Mouse (Mus musculus): ENCODE results near the gene Ankrd63.

Ankrd63 gene

DNA sequence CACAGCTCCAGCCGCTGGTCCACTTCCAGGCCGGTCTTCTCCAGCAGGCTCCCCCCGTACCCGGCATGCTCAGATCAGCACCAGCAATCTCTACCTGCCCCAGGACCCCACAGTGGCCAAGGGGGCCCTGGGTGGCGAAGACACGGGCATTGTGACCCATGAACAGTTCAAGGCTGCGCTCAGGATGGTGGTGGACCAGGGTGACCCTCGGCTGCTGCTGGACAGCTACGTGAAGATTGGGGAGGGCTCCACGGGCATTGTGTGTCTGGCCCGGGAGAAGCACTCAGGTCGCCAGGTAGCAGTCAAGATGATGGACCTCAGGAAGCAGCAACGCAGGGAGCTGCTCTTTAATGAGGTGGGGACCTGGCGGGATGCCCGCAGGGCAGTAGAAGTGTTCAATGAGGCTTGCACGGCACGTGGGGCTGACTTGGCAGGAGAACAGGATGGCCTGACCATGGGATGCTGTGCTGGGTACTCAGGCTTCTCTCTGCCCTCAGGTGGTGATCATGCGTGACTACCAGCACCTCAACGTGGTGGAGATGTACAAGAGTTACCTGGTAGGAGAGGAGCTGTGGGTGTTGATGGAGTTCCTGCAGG is 10.3 kb downstream of the Ankrd63 start:
- no peak for DNase-seq (ENCODE audit: low read depth, low spot score)

DNA sequence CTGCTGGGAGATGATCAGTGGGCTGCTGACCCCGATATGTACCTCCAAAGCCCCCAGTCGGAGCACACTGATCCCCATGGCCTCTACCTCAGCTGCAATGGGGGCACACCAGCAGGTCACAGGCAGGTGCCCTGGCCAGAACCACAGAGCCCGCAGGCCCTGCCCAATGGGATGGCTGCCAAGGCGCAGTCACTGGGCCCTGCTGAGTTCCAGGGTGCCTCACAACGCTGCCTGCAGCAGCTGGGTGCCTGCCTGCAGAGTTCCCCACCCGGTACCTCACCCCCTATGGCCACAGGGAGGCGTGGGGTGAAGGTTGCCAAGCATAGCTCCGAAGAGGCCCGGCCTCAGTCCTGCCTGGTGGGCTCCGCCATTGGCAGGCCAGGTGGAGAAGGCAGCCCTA is 13.9 kb downstream of the Ankrd63 start:
- no peak for DNase-seq (ENCODE audit: low read depth, low spot score)

DNA sequence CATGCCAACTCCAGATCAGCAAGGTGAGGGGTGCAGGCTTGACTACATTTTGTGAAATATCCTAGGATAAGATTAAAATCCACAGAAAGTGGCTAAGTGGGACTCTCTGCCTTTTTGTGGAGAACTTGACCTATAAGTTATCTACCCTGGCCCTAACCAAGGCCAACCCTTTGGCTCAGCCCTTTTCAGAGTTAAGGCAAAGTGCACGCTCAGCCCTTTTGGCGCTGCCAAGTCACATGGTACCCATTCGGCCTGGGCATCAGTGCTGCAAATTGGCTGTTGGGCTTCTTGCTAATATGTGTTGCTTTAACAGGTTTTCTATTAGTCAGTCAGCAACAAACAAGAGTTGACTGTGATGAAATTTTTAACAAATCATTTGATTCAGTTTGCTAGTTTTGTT is 16.0 kb downstream of the Ankrd63 start:
- DNase-seq (ENCODE audit: low read depth, low spot score): no peak

DNA sequence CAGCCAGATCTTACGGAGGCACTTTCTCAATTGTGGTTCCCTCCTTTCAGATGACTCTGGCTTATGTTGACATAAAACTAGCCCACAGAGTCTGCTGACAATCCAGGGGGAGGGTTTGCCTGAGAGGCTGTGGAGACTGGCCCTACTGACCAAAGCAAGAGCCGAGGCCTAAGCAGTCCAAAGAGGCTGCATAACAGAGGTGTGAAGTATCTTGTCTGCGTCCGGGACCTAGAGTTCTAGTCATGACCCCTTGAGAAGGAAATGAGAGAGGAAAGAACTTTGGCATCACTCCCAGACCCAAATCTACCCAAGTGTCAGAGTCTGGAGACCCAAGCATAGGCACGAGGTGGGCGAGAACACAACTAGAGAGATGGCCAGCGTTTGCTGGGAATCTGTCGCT is 17.1 kb downstream of the Ankrd63 start:
- no peak for DNase-seq (ENCODE audit: low read depth, low spot score)

GRCm38 (mm10) chr2:118685088-118685487 is 18.7 kb downstream of the Ankrd63 start:
- no peak for DNase-seq (ENCODE audit: low read depth, low spot score)

- no peak for DNase-seq (ENCODE audit: low read depth, low spot score)
Observed at GRCm38 (mm10) chr2:118682544-118683260, 21.1 kb downstream of the Ankrd63 start.

DNA sequence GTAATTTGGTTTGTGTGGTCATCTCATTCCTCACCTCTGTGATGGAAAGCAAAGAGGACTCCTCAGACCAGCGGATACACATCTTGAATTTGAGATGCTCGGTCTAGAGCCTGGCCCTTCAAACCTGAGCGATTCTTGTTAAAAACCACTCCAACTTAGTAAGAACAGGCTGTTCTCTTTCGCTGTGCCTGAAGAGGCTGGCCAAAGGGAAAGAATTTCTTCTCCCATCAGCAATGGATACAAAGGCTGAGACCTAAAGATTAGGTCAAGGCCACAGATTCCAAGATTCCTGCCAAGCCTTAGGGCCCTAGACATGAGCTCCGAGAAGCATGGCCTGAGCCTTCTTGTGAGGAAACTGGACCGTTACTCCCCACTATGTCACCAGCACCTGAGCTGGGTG is 22.8 kb downstream of the Ankrd63 start:
- DNase-seq (ENCODE audit: low read depth, low spot score): no peak

GRCm38 (mm10) chr2:118679577-118679976 is 24.2 kb downstream of the Ankrd63 start:
- DNase-seq (ENCODE audit: low read depth, low spot score): no peak

DNA sequence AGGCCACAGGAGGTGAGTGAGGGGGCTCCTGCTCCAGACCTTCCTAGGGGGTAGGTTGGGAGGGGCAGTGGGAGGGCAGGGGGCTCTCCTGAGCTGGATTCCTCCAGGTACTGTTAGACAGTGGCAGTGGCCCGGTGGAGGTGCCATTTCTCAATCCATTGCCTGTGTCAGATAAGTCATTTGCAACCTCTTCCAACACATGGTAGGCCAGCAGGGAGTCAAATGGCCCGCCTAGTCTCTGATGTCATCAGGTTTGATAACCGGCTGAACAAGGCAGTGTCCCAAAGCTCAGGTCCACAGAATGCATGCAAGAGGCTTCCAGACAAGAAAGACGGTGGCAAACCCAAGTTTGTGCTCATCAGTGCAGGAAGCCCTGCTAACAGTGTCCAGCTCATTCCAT is 25.9 kb downstream of the Ankrd63 start:
- no peak for DNase-seq (ENCODE audit: low read depth, low spot score)

DNA sequence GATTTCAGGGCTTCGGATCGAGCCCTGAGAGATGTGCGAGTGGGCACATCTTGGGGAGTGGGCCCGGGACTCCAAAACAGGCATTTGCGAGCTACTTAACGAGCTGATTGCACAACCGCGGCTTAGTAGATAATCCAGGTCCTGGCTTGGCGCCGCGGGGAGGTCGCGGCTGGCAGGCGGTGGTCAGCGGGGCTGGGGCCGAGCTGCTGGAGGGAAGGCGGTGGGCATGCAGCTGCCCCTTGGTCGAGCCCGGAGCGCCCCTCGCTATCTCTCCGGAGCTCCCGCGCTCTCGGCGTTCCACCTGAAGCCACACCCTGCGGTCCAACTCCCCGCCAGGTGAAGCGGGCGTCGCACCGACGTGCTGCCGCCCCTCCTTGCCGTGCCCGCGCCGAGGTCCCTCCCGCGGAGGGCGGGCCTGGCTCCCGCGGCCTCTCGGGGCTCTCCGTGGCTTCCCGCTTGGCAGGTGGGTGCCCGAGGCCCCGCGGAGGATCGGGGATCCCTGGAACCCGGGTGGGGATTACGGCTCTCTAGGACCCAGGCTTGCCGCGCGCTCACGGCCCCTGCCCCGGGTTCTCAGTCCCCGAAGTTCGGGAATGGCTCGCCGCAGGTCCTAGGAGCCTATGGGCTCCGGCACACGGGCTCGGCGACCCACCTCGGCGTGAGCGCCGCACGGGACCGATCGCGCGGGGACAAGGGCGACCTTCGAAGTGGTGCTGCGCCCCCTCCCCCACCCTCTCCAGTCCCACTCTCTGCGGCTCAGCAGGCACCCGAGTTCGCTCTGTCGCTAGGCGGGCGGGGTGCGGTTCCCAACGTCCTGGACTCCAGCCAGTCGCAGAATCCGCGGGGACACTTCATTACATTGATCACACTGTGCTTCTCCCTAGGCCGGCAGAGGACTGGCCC is 26.7 kb downstream of the Ankrd63 start:
- no peak for DNase-seq (ENCODE audit: low read depth, low spot score)

DNA sequence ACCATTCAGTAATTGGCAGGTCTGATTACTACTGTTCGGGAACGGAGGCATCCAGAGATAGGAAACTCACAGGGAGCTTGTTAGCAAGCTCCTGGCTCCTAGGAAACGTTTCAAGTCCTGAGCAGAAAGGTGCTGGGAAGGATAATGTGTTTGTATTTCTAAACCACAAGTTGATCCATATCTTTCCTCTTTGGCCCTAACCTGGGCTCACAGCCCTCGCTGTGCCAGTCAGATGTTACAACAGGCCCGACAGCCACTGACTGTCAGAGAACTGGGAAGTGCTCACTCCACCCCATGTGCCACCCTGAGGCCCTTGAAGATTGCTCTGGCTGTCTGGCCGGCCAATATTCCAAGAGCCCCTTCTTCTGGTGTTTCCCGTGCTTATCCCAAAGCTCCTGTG is 29.3 kb downstream of the Ankrd63 start:
- DNase-seq (ENCODE audit: low read depth, low spot score): no peak

- no peak for DNase-seq (ENCODE audit: low read depth, low spot score)
Observed at GRCm38 (mm10) chr2:118673686-118674465, 29.9 kb downstream of the Ankrd63 start.

- no peak for DNase-seq (ENCODE audit: low read depth, low spot score)
Observed at GRCm38 (mm10) chr2:118671728-118672127, 32.0 kb downstream of the Ankrd63 start.

- DNase-seq (ENCODE audit: low read depth, low spot score): no peak
Observed at GRCm38 (mm10) chr2:118669785-118670184, 34.0 kb downstream of the Ankrd63 start.

- DNase-seq (ENCODE audit: low read depth, low spot score): no peak
Observed at GRCm38 (mm10) chr2:118669245-118669644, 34.5 kb downstream of the Ankrd63 start.

GRCm38 (mm10) chr2:118667181-118667580 is 36.6 kb downstream of the Ankrd63 start:
- no peak for DNase-seq (ENCODE audit: low read depth, low spot score)

GRCm38 (mm10) chr2:118665616-118666015 is 38.1 kb downstream of the Ankrd63 start:
- DNase-seq (ENCODE audit: low read depth, low spot score): no peak

DNA sequence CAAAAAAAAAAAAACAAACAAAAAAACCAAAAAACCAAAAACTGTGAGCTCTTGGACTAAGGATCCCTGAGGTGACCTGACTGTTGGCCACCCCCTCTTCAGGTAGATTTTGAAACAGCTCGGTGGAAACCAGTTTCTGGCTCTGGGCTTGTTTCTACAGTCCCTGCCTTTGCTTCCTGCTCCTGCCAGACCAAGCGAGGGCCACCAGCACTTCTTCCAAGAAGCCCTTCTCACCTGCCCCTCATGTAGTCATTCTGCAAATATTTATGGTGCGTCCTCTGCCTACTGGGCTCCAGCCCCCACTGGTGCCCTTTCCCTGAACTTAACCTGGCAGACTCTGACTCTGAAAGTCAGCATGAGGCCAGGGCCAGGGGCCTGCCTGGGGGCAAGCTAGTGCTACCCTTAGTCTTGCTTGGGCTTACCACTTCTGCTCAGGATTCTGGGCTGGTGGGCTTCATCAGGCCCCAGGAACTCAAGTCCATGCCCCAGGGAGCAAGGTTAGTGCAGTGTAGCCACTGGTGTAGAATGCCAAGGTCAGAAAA is 38.7 kb downstream of the Ankrd63 start:
- DNase-seq (ENCODE audit: low read depth, low spot score): no peak

GRCm38 (mm10) chr2:118663804-118664766 is 39.7 kb downstream of the Ankrd63 start:
- no peak for DNase-seq (ENCODE audit: low read depth, low spot score)

Measured in forelimb bud, embryonic 11.5 days (tissue).